Mouse (Mus musculus) hindbrain, embryonic 11.5 days (tissue): Measurements from ENCODE around the gene Kif19a. TPM values are rescaled to one million over a fixed set of nuclear protein-coding genes. Genes with fewer than 3 reads are reported as not detected.

Experiments used
- ATAC-seq: fragments of 200-750 bp; cut with Nextera tagmentation; 2 replicates; pipeline ENCODE4 v1.8.0; 2017; ENCODE audit warnings: mild to moderate bottlenecking, moderate TSS enrichment, moderate library complexity; ENCODE audit not compliant: low FRiP score
- DNase-seq: peaks from one replicate; pipeline ENCODE4 v3.0.0-alpha.2; 2015; ENCODE audit warnings: low spot score
- H3K27ac ChIP-seq: fragments of 300-500 bp; sonication (generic); 2 replicates; pipeline ENCODE4 v1.5.1; 2014; ENCODE audit warnings: mild to moderate bottlenecking, low read depth, low read length
- H3K27me3 ChIP-seq: fragments of 300-500 bp; sonication (generic); 2 replicates; pipeline ENCODE4 v1.6.1; 2014; ENCODE audit warnings: mild to moderate bottlenecking, low read length, moderate library complexity, mixed read lengths; ENCODE audit not compliant: control insufficient read depth, insufficient read depth
- H3K36me3 ChIP-seq: fragments of 300-500 bp; sonication (generic); 2 replicates; pipeline ENCODE4 v1.6.1; 2014; ENCODE audit warnings: mild to moderate bottlenecking, low read length, moderate library complexity, mixed read lengths; ENCODE audit not compliant: control insufficient read depth, insufficient read depth
- H3K4me1 ChIP-seq: fragments of 300-500 bp; sonication (generic); replicated peaks from 2 replicates; pipeline ENCODE4 v1.6.1; 2014; ENCODE audit warnings: low read length, mixed read lengths; ENCODE audit not compliant: control insufficient read depth, insufficient read depth
- H3K4me2 ChIP-seq: fragments of 300-500 bp; sonication (generic); replicated peaks from 2 replicates; pipeline ENCODE4 v1.6.1; 2014; ENCODE audit warnings: mild to moderate bottlenecking, low read depth, low read length
- H3K4me3 ChIP-seq: fragments of 300-500 bp; sonication (generic); 2 replicates; pipeline ENCODE4 v1.5.1; 2014; ENCODE audit warnings: low read depth, low read length
- H3K9ac ChIP-seq: fragments of 300-500 bp; sonication (generic); 2 replicates; pipeline ENCODE4 v1.6.1; 2014; ENCODE audit warnings: low read depth, low read length
- H3K9me3 ChIP-seq: fragments of 300-500 bp; sonication (generic); 2 replicates; pipeline ENCODE4 v1.6.1; 2016; ENCODE audit warnings: low read length; ENCODE audit not compliant: control insufficient read depth
- WGBS: fragments of 180-500 bp; shearing (Covaris S2); extraction: QIAGEN DNeasy Blood & Tissue Kit; methylation state at CpG from one replicate; pipeline ENCODE4 v1.1.7; 2014; 5-methylcytosine and 5-hydroxymethylcytosine counted together
- polyA plus RNA-seq: library from polyadenylated mRNA; unstranded; fragments of >200 nt; fragmentation: Nextera tagmentation; extraction: Ambion mirVana; gene quantifications from 2 replicates; pipeline ENCODE4 v1.2.1, GENCODE M21; 2014

The Kif19a gene
- 1.8 and 1.9 TPM in 2 replicates for polyA plus RNA-seq

DNA sequence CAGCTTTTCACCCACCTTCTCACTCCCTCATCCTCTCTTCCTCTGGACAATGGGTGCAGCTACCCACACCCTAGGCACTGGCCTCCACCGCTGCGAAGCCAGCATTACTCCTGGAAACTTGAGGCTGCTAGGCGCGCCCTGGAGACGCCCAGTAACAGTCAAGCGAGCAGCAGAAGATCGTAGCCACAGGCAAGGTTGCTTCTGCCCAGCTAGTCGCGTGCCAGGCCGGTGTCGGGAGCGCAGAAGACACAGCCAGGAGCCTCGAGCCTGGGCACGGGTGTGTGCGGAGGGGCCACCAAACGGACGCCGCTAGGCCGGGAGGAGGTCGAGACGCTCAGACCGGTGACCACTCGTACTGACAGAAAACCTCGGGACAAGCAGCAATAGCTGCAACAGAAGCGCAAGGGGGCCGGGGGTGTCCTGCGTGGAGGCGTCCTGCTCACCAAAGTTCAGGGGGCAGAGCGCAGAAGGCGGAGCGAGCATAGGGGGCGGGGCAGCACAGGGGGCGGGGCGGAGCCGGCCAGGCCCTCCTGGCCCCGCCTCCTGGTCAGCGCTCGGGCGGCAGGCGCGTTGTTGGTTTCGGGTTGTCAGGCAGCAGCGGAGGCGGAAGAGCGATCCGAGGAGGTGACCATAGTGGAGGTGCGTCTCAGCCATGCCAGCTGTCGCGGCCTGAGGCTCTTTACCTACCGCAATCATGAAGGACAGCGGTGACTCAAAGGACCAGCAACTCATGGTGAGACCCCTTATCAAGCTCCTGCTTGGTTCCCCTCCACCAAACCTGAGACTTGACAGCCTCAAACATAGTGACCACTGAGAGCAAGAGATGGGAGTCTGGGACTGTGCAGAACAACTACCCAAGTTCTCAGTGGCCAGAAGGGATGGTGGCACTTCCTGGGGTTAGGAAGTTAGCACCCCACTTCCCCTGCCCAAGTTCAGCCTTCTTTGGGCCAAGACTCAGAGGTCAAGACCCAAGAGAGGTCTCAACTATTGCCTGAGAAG, at the start of gene Kif19a:
TSS of gene Kif19a (plus strand) at position 569 of the 999 bp plus-strand sequence.
- Histone ChIP-seq H3K36me3 (no peaks in the 10 kb centered on the region), H3K9ac (peak within 1 kb of the TSS; percentile 8; the same call in 1 of the 2 replicates), H3K4me2 (peak within 1 kb of the TSS; percentile 44), H3K4me1 (peaks cover 2% of the 10 kb centered on the region; the same call in 1 of the 2 replicates), H3K9me3 (no peaks in the 10 kb centered on the region), H3K4me3 (peak within 1 kb of the TSS; percentile 32), H3K27me3 (peaks cover 3% of the 10 kb centered on the region; the same call in 1 of the 2 replicates), H3K27ac (no peak within 1 kb of the TSS)
- peak; percentile 81 for DNase-seq
- peak; percentile 61 for ATAC-seq
- WGBS, result 2% methylated on average over 49 of the region's 51 CpGs

DNA sequence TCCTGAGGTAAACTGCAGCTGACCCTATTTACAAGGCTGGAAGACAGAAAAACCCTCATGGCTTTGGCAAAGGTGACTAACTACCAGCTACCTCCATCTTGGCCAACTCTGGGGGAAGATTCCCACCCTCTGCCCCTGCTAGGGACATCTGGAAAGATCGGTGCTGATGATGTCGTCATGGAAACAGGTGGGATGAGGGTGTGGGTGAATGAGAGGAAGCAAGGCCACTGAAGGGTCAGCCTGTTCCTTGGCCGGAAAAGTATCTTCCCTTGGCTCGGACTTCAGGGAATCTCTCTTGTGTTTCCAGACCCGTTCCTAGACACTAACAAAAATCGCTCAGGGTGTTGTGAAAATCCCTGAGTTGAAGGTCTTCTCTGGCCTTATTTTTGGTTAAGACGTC, 49.7 kb upstream of the Kif19a start:
- H3K4me2 ChIP-seq, result no peak overlapping the region
- H3K9ac ChIP-seq, result no peak overlapping the region
- H3K9me3 ChIP-seq, result no peaks in the 10 kb centered on the region
- H3K4me3 ChIP-seq, result no peak overlapping the region
- no peak for DNase-seq
- H3K27ac ChIP-seq, result no peak overlapping the region
- WGBS, result 70% methylated on average over 7 of the region's 7 CpGs
- H3K36me3 ChIP-seq, result no peaks in the 10 kb centered on the region
- no peak for ATAC-seq
- no peaks in the 10 kb centered on the region for H3K27me3 ChIP-seq
- H3K4me1 ChIP-seq, result no peaks in the 10 kb centered on the region

DNA sequence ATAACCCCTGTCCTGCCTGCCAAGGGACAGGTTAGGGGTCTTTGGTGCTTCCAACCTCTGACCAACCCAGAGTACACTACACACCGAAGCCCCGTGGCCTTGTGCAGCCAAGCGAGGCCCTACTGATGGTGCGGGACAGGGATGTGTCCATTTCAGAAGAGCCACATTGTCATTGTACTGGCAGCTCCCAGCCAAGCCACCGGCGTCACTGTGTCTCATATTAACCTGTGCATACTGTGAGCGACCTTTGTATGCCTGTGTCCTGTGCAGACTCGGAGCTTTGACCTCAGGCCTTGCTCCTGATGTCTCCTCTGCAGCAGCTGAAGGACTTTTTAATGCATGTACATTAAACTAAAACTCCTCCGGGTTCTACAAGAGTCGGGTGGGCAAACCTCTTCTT, 44.7 kb upstream of the Kif19a start:
- Histone ChIP-seq H3K4me3 (no peak overlapping the region), H3K27ac (no peak overlapping the region), H3K9me3 (no peaks in the 10 kb centered on the region), H3K9ac (no peak overlapping the region), H3K4me1 (no peaks in the 10 kb centered on the region), H3K36me3 (no peaks in the 10 kb centered on the region), H3K4me2 (no peak overlapping the region), H3K27me3 (no peaks in the 10 kb centered on the region)
- no peak for ATAC-seq
- 90% methylated on average over 10 of the region's 10 CpGs for WGBS
- DNase-seq, result no peak

DNA sequence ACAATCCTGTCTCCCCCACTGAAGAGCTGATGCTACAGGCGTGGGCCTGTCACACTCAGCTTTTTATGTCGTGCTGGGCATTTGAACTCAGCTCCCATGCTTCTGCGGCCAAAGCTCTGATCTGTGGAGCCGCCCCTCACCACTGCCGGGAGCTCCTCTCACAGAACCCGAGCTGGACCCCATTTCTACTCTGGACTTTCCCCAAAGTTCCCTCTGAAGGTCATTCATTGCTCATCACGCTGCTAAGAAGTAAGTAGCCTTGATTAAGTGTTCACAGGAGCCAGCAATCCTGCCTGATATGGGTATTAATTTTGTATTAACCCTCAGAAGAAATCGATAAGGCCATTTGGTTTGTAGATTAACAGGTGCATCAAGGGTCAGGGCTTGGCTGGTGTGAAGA, 42.8 kb upstream of the Kif19a start:
- Histone ChIP-seq H3K4me3 (no peak overlapping the region), H3K9me3 (no peaks in the 10 kb centered on the region), H3K36me3 (no peaks in the 10 kb centered on the region), H3K4me1 (0 out of 2 replicates have a peak, but pooled peaks cover 2% of the 10 kb centered on the region), H3K4me2 (no peak overlapping the region), H3K27me3 (no peaks in the 10 kb centered on the region), H3K9ac (no peak overlapping the region), H3K27ac (no peak overlapping the region)
- ATAC-seq, result no peak
- no peak for DNase-seq
- WGBS, result 82% methylated on average over 8 of the region's 8 CpGs

DNA sequence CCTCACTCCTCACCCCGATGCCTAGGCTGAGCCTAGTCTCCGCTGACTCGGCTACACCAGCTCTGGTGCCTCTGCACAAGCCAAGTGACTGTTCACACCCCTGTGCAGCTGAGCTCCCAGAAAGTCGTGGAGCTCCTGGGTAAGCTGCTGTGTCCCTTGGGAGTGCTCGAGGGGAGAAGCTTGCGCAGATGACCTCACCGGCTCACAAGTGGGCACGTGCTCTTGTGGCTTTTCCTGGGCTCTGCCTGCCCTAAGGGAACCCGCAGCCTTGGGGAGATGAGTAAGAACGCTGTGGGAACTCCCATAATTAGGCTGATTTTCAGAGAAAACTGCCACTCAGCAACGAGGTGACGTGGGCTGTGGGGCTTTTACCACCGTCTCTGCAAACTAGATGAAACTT, 42.2 kb upstream of the Kif19a start:
- H3K27me3 ChIP-seq, result no peaks in the 10 kb centered on the region
- no peak overlapping the region for H3K4me3 ChIP-seq
- no peak overlapping the region for H3K27ac ChIP-seq
- WGBS, result 79% methylated on average over 13 of the region's 13 CpGs
- H3K4me2 ChIP-seq, result no peak overlapping the region
- H3K4me1 ChIP-seq, result 0 out of 2 replicates have a peak, but pooled peaks cover 6% of the 10 kb centered on the region
- ATAC-seq (no peak), DNase-seq (no peak)
- H3K9ac ChIP-seq, result no peak overlapping the region
- H3K9me3 ChIP-seq, result no peaks in the 10 kb centered on the region
- no peaks in the 10 kb centered on the region for H3K36me3 ChIP-seq

DNA sequence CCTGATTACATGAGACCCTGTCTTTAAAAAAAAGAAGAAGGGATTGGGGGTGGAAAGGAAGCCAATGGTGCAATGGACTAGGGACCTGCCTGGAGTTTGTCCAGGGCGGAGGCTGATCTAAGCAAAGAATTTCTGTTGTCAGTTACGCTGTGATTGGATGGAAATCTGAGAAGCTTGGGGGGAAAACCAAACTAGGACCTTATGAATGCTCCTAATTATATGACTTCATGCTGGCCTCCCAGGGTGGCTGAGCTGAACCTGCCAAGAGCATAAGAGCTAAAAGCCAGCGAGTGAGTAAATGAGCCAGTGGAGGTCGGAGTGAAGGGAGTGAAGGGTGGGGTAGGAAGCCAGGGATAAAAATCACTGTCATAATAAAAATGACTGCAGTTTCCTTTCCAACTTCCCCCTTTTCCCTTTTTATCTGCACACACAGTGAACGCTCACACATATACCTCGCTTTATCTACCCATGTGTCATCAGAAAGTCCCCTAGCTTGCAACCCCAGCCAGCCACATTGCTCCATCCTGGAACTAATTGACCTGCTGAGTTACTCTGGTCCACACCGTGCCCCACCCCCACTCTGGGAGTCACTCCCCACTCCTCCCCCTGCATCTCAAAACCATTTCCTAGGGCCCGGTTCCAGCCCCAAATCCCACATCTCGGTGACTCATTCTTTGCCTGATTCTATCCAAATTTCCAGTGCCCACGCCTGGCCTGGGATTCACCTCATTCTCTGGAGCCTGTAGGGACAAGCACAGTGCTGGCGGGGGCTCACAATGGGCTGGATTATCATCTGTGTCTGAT, 40.2 kb upstream of the Kif19a start:
- 72% methylated on average over 11 of the region's 11 CpGs for WGBS
- H3K4me1 ChIP-seq, result 0 out of 2 replicates have a peak, but pooled peaks cover 6% of the 10 kb centered on the region

DNA sequence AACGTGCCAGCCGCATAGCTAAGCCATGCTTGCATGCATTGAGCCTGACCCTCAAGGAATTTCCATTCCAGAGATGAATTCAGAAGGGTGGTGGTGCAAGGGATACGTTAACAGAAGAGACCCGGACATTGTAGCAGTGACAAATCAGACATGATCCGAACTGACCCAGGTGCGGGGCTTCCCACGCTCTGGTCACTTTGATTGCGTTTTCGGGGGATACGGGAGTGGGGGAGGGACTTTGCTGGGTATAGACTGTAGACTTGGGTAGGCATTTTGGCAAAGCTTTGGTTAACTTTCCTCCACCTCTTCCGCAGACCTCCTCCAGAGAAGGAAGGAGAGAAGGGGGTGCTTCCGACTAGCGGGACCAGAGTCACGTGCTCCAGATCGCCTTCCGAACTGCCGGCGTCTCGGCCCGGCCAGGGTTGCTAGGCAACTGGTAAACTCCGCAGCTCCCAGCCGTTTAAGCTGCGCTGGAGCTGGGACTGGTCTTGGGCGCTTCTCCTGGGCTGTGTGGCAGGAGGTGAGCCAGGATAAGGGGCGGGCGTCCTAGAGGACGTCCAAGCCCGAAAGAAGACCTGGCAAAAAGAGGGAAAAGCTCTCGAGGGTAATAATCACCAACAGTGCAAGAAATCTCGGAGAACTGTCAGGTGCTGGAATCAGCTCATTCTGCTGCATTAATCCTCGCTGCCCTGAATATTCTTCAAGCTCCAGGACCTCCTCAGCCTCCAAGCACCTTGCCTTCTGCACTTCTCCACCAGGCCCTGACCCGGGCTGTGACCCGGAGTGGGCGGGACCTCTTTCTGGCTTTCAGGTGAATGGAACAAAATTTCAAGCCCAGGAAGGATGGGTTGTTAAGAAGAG, 38.0 kb upstream of the Kif19a start, which contains the start of gene Dnaic2:
TSS of gene Dnaic2 (plus strand) at position 444 of the 861 bp plus-strand sequence.
- WGBS, result 11% methylated on average over 34 of the region's 34 CpGs
- Histone ChIP-seq H3K27me3 (no peaks in the 10 kb centered on the region), H3K36me3 (no peaks in the 10 kb centered on the region), H3K4me3 (peak within 1 kb of the TSS; percentile 27), H3K4me2 (peak within 1 kb of the TSS; percentile 46), H3K4me1 (0 out of 2 replicates have a peak, but pooled peaks cover 6% of the 10 kb centered on the region), H3K9ac (peak within 1 kb of the TSS; percentile 40; the same call in 1 of the 2 replicates), H3K9me3 (no peaks in the 10 kb centered on the region), H3K27ac (no peak within 1 kb of the TSS)
- peak; percentile 83 for ATAC-seq
- DNase-seq, result peak; percentile 80

More for the DNA sequence above, 40.2 kb upstream of the Kif19a start:
- Histone ChIP-seq H3K9ac (no peak overlapping the region), H3K4me2 (no peak overlapping the region), H3K27ac (no peak overlapping the region), H3K9me3 (no peaks in the 10 kb centered on the region), H3K4me3 (no peak overlapping the region), H3K36me3 (no peaks in the 10 kb centered on the region), H3K27me3 (no peaks in the 10 kb centered on the region)
- no peak for ATAC-seq
- no peak for DNase-seq

DNA sequence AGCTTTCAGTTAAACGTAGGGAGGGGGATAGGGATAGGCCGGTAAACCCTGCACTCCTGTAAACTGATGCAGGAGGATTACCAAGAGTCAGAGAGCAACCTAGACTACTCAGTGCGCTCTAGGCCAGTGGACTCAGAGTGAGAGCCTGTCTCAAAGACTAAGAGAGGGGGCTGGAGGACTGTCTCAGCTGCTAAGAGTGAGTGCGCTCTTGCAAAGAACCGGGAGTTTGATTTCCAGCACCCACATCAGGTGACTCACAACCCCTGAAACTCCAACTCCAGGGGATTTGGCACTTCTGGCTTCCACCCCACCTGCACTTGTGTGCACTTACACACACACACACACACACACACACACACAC, 37.4 kb upstream of the Kif19a start:
- no peak overlapping the region; the same call in 1 of the 2 replicates for H3K4me3 ChIP-seq

More for the DNA sequence above, 37.4 kb upstream of the Kif19a start:
- WGBS, result 38% methylated on average over 5 of the region's 5 CpGs
- ATAC-seq (no peak), DNase-seq (no peak)
- peak overlapping the region; percentile 46 for H3K4me2 ChIP-seq
- H3K9me3 ChIP-seq, result no peaks in the 10 kb centered on the region
- peak overlapping the region; percentile 23; the same call in 1 of the 2 replicates for H3K9ac ChIP-seq
- H3K27ac ChIP-seq, result no peak overlapping the region
- H3K27me3 ChIP-seq, result no peaks in the 10 kb centered on the region
- no peaks in the 10 kb centered on the region for H3K36me3 ChIP-seq
- 0 out of 2 replicates have a peak, but pooled peaks cover 6% of the 10 kb centered on the region for H3K4me1 ChIP-seq
